Mouse (Mus musculus) ovary, postnatal 14 days (tissue): ENCODE data around the gene Tpst2.
A peak's percentile ranks its signal among the peaks of the same experiment; 100 is the strongest.

Experiments
- DNase-seq: peaks from one replicate; pipeline ENCODE4 v3.0.0; 2022; ENCODE audit warnings: low spot score

The Tpst2 gene

DNA sequence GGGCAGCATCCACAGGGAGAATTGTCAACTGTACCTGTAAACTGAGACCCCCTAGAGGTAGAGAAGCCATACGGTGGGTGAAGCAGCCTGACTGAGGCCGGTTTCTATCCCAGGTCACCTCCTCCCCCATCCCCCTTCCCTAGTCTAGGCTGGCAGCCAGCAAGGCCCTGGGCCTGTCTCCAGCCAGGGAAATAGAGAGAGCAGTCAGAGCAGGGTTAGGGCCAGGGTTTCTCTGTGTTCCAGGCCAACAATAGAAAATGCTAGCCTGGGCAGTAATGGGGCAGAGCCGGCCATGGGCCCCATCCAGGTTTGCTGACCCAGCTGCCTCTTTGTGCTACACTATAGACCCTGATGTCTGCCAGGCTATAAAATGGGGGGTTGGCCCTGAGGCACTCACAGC lies 21.1 kb upstream of the Tpst2 start, which contains the start of gene Crybb1:
Gene Crybb1, plus strand, starts transcription at position 390 of the 400 bp plus-strand sequence.
- peak; percentile 51 for DNase-seq

DNA sequence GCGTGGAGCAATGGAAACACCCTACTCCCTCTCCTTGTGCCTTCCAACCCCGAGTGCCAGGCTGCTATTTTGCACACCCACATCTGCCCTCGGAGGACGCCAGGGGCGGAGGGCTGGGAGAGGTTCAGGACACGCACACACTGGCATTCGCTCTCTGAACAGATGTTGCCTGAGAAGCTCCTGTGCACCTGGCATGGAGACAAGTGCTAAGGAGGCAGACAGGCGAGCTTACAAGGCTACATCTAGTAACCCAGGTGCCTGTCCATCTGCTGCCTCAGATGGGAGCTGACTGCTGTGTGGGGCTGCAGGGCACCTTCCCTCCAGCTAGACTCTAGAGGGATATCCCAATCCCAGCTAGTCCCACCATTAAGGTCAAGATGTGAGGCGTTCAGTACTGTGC lies 20.0 kb upstream of the Tpst2 start:
- no peak for DNase-seq

DNA sequence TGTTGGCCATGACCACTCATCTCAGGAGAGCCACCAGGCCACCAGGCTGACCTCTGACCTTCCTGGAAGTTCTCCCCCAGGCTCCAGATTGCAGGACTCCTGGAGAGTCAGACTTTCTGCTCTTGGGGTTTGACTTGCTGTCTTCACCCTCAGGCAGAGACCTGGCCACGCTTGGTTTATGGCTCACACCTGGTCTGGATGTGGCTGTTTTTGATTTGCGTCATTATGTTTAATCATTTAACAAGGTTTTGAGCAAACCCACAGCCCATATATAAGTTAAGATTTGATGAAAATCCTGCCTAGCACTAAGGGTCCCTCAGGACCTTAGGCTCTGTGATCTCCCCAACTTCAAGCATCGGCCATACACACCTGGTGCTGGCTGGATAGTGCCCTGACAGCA lies 18.6 kb upstream of the Tpst2 start:
- no peak for DNase-seq

DNA sequence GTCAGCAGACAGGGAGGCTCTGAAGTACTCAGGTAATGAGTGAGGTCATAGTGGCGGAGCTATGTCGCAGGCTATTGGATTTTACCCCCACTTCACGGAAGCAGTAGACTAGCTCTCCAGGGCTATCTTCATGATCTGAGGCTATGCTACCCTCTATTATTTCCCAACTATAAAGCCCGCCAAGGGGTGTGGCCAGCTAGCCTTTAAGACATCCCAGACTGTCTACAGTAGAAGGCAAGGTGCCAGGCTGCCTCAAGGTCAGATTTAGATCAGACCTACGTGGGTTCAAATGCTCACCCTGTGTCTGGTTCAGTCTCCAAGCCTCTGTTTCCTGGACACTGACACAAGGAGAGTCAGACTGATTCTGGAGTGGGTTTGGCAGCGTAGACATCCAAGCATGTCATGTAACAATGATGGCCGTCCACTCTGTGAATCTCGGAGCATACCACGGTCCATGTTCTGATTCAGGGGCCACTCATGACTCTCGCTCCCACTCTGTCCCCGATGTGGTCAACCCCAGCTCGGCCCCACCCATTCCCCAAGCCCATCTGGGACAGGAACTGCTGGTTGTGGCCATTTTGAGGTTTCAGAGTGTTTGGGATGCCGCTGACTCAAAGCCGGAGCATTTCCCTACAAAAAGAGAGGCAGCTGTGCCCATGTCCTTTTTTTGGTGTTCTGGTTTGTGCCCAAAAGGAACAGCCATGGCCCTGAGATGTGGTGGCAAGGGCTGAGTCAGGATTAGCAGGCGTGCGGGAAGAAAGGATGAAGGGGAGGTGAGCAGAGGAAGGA lies 16.4 kb upstream of the Tpst2 start:
- DNase-seq, result no peak

DNA sequence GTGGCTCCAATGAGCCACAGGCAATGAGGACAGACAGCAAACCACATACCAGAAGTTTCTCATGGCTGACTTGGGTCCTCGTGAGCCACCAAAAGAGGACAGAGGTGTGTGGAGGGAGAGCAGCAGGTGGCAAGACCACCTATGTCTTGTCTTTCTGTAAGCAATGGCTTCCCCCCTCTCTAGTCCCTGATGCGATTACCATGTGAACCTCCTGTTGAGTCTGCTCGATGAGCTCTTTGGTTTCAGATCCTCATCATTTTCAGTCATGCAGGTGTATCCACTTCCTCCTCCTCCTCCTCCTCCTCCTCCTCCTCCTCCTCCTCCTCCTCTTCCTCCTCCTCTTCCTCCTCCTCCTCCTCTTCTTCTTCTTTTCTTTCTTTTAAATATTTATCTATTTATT lies 15.7 kb upstream of the Tpst2 start:
- DNase-seq, result no peak

DNA sequence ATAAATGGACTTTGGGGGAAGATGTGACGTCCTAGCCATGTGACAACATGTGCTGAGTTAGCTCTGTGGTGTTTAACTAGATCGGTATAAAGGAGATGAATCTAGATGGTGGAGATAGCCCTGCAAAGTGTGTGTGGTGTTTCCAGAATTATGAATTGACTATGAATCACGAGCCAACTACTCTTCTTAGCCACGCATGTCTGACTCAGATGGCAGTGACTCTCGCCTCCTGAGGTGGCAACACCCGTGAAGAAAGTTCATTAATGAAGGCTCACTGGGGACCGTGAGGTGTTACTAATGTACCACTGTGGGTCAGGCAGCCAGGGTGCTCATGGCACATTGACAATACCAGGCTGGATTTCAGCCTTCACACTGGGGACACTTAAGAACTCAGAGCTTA lies 12.4 kb upstream of the Tpst2 start:
- DNase-seq, result no peak

DNA sequence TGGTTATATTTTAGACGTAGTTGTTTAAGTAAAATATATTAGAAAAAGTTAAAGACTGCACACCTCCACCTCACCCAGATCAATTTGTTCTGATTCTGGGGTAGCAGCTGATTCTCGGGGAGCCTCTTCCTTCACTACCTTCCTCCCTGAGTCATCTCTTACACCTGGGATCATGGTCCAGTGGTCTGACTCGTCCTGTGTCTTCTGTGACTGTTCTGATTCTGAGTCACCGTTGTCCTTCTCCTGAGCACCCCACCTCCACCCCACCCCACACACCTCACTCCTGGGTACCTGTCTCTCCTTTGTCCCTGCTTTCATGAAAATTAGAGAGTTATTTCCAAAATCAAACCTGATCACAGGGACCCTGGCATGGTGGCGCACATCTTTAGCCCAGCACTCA lies 11.4 kb upstream of the Tpst2 start:
- no peak for DNase-seq

DNA sequence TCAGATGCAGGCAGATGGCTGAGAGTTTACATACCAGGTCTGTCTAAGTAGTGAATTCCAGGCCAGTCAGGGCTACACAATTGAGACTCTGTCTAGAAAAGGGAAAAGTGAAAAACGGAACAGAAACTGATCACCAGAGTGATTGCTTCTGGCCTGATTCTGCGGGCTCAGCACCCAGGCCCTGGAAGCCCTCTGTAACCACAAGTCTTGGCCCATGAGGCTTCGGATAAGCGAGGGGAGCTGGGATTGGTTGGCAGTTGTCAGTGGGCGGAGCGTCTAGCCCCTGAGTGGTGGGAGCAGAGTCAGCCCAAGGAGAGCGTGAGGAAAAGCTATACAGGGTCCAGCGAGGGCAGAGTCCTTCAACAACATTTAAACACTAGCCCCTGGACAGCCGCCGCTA lies 11.0 kb upstream of the Tpst2 start:
- DNase-seq, result no peak

DNA sequence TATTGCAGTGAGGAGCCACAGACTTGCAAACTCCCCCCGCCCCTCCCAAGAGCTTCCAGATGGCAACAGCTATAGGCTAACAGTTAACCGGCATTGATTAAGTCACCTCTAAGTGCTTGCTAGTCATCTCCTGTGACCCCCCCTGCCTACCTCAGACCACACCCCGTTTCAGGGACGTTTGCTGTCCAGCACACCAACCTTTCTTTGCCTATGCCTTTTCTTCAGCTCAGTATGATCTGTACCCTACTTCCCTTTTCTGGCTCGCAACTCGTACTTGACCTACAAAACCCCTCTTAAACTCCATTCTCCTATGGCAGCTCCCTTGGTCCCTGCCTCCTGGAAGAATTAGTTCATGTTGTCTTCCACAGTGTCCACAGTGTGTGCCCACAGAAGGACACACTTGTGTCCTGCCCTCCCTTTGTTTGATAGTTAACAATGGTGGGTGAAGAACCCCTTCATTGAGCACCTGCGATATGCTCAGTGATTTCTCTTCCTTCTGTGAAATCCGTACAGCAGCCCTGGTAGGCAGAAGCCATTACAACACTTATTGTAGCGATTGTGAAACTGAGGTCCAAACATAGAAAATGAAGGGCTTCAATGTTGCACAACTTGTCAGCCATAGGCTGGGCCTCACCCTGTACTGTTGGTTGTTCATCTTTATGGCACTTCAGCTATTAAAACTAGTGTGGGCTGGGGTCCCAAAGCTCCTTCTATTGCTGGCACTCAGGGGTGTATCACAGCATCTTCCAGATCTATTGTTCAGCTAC lies 10.3 kb upstream of the Tpst2 start:
- DNase-seq, result no peak

DNA sequence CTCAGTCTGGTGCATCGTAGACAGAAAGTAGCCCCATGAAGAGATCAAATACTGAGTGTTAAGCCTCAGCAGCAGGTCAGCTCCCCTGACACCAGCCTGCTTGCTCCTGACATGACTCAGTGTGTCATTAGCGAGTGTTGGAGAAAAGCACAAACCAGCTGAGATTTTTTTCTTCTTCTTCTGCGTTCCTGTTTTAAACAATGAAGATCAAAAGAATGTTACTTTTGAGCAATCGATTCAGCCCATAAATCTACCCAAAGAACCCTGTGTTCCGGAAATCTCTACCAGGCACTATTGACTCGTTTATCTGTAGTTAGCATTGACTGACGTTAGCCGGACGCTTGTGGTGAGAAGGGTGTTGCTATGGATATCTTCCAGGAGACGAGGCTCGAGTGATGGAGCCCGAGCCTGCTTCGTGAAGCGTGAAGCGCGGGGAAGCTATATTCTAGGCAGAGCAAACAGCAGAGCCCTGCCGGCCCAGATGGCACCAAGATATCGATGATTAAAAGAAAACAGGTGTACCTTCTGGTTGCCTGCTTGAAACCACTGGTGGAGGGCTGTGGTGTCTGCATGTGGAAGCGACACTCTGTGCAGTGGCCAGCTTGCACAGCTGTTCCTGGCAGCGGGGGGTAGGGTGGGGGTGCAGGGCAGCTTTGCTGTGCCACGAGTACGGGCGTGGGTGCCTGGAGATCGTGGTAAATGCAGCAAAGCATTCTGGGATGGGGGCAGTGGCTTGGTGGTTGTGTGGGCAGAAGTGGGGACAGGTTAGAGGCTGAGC lies 5.5 kb upstream of the Tpst2 start:
- no peak for DNase-seq

DNA sequence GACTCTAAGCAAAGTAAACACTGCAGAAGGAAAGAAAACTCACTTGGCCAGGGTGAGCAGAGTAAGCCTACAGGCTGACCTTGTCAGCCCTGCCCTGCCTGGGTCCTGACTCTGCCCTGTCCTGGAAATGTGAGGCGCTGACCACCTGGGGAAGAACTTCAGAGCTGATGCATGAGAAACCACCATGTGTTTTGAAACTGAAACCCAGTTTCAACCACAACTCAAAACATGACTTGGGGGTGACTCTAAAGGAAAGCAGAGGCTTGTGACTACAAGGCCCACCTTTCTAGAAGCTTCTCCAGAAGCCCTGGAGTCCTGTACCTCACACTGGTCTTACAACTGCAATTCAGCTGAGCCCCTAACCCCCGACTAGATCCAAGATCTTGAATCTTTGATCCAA lies 3.6 kb upstream of the Tpst2 start:
- DNase-seq, result no peak

DNA sequence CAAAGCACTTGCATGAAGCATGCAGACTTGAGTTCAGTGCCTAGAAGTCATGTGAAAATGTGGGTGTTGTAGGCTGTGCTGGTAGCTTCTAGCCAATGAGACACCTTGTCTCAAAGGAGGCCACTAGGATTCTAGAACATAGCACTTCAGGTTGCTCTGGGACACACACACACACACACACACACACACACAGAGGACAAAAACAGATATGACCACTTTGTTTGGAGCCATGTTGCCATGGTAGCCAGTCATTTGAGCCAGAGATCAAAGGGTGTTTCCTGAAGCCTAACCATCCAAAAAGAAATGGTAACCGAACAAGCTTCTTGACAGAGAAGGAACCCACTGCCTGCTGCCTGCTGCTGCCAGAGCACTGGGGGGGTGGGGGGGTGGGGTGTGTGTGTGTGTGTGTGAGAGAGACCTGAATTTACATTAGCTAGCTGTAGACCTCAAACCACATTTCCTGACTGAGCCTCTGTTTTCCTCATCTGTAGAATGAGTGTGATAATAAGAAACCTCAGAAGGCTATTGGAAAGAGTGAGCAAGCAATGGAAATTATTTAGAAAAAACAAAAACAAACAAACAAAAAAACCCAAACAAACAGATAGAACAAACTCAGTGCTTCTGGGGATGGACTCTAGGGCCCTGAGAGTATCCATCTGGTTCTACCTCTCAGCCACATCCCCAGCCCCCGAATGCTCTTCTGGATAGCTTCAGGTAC lies 2.6 kb upstream of the Tpst2 start:
- no peak for DNase-seq

DNA sequence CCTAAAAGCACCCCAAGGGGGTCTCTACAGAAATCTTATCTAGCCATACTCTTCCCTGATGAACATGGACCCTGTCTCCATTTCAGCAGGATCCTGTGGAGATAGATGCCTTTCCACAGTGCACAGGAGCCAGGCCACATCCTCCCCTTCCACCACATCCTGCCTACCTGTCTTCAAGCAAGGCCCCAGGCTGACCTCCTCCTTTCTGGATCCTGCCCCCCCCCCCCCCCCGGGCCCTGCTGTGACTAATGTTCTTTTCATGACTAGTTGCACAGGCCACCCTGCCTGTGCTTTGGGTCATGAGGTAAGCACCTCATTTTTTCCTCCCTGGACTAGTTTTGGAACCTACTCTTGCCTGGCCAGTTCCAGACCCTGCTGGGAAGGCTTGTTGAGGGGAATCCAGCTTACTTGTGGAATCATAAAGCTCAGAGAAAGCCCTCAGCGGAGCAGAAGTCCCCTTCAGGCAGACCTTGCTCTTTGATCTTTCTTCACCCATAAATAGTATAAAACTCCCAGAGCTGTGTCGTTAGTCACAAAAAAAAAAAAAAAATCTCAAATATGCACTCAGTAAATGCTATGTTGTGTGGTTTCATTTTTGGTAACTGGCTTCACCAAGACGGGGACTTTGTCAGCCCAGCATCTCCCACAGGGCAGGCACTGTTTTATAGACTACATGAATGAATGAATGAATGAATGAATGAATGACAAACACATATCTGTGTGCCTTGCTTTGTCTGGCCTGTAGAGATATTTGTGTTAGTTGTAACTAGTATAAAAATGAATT lies 1.3 kb upstream of the Tpst2 start:
- DNase-seq, result no peak

DNA sequence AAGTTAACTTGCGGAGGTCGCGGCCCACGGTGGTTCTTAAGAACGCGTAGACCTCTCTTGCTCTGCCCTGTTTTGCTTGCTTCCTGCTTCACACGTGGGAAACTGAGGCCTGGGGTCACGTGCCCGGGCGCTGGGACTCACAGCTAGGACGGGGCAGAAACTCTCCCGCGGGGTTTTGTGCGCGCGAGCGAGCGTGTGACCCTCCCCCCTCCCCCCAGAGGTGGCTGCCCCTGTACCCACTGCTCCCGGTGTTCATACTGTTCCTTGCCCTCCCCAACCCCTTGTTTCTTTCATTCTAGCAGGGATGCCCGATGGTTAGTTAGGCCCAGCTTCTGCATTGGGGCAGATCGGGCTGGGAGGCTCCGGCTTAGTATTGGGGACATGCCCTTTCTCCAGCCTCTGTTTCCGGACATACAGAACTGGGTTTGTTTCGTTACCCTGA lies 437 bp downstream of the Tpst2 start:
- no peak for DNase-seq

DNA sequence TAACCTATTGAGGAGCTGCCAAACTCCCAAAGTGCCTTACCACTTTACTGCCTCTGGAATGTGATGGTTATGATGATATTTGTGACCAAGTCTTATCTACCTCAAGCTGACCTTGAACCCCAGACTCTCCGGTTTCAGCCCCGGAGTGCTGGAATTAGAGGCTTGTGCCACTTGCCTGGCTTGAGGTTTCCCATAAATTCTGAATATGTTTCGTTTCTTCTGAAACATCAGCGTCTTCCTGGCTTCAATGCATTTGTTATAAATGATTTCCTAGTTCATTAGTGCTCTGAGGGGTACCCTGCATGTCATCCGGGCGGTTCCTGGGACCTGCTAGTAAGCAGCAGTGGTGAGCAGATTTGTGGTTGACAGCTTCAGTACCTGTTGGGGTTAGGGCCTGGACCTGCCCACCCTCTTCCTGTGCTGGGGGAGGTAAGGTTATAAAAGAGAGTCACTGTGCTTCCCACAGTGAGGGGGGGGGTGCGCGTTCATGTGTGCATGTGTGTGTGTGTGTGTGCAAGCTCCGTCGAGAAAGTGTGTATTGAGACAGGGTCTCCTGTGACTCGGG lies 1.5 kb downstream of the Tpst2 start:
- DNase-seq, result no peak

DNA sequence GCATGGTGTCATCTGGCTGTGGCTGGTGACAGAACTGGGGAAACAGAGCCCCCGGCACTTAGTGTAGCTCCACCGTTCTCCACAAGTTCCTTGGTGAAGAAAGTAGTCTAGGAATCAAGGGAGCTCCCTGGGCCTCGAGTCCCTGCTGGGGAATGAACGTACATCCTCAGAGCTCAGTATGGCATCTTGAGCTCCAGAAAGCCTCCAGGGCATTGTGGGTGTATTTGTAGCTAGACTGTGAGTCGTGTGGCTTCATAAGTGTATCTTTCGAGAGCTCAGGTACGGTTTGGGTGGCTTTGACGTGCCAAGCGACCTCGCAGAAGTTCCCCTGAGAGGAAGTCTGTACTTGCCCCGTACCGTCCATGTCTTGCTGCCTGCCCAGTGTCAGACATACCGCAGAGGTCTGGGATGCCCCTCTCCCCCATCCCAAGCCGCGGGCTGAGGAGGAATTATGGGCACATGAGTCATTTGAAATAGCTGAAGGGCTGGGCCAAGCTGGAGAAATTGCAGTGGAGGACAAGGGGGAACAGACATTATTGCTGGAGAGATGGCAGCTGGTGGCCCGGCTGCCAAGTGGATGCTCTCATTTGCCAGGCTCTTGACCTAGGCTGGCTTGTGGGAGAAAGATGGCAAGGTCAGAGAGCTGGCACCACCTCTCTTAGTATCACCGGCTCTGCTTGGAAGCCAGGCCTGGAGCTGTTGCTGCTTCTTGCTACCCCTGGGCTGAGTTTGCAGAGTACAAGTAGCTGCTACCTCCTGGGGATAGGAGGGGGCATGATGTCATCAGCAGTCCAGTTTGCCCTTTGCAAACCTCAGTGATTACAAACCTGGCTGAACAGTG lies 2.9 kb downstream of the Tpst2 start:
- no peak for DNase-seq

DNA sequence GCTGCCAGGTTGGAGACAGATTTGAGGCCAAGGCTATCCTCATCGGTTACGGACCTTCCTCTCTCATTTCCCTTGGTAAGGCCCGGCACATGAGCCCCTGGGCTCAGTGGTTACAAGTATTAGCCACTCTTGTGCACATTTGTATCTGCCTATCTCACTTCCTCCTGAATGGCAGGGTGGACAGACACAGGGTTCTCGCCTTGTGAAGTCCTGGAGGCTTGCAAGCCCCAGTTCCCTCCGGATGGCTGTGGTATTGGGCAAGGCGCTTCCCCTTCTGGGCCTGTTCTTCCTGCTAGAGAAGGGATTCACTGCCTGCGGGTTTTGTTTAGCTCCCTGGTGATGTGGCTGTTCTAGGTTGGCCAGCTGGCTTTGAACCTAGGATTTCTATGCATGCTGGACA lies 3.7 kb downstream of the Tpst2 start:
- DNase-seq, result no peak

DNA sequence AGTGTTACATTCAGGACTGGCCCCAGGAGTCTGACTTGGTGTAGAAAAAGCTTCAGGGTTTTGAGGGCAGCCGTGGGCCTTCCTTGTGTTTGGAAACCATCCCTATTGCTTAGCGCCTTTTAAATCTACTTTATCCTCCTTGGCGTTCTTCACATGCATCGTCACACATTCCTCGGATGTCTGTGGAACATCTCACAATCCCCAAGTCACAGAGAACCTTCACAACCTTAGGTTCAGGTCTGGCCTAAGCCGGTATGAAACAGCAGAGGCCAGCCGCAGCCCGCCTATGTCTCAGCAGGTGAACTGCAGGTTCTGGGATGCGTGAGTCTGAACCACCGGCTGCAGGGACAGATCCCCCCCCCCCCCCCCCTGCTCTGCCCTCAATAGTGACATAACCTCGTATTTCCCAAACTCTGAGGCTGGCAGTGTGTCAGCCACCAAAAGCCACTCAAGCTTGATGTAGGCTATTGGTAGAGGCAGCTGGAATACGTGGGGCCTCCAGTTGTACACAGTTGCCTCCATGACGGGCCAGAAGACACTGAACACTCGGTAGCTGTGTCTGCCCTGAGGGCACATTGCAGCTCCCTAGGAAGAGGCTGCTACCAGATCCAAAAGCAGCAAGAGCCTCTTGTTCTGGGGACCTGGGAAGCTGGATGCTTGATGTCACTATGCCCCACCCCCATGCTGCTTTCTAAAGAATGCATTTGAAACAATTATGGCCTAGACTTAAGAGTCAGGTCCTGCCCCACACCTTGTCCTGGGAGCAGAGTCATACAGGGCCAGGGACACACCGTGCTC lies 4.6 kb downstream of the Tpst2 start:
- no peak for DNase-seq

DNA sequence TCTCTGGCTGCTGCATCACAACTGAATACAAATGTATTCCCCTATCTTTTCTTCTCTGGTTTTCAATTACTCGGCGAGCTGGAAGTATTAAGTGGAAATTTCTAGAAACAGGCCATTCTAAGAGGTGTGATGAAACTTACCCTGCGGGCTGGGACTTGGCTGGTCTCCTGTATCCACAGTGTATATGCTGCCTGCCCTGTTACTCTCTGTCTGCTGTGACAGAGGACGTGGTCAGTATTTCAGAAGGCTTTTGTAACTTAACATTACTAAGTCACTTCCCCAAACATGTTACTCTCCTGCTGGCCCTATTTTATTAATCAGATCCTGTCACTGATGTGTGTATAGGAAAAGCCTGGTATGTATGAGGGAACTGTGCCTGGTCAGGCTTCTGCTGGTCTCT lies 5.2 kb downstream of the Tpst2 start:
- no peak for DNase-seq
